Mouse (Mus musculus) forebrain, embryonic 13.5 days (tissue): ENCODE results near the gene Ap1g1. TPM values are rescaled to one million over a fixed set of nuclear protein-coding genes. Genes with fewer than 3 reads are reported as not detected.

Experiments
- ATAC-seq: fragments of 200-750 bp; cut with Nextera tagmentation; 2 replicates; pipeline ENCODE4 v1.8.0; 2017
- H3K27ac ChIP-seq: fragments of 300-500 bp; sonication (generic); 2 replicates; pipeline ENCODE4 v1.5.1; 2015; ENCODE audit warnings: inconsistent platforms, mild to moderate bottlenecking, moderate library complexity
- H3K27me3 ChIP-seq: fragments of 300-500 bp; sonication (generic); 2 replicates; pipeline ENCODE4 v1.6.1; 2015; ENCODE audit warnings: mild to moderate bottlenecking, inconsistent platforms
- H3K36me3 ChIP-seq: fragments of 300-500 bp; sonication (generic); 2 replicates; pipeline ENCODE4 v1.6.1; 2015; ENCODE audit warnings: mild to moderate bottlenecking, inconsistent platforms; ENCODE audit not compliant: poor library complexity, severe bottlenecking
- H3K4me1 ChIP-seq: fragments of 300-500 bp; sonication (generic); 2 replicates; pipeline ENCODE4 v1.6.1; 2015; ENCODE audit warnings: inconsistent platforms
- H3K4me2 ChIP-seq: fragments of 300-500 bp; sonication (generic); 2 replicates; pipeline ENCODE4 v1.6.1; 2015; ENCODE audit warnings: inconsistent platforms, mild to moderate bottlenecking, moderate library complexity
- H3K4me3 ChIP-seq: fragments of 300-500 bp; sonication (generic); 2 replicates; pipeline ENCODE4 v1.5.1; 2015; ENCODE audit warnings: mild to moderate bottlenecking, inconsistent platforms
- H3K9ac ChIP-seq: fragments of 300-500 bp; sonication (generic); 2 replicates; pipeline ENCODE4 v1.6.1; 2015; ENCODE audit warnings: mild to moderate bottlenecking, inconsistent platforms
- H3K9me3 ChIP-seq: fragments of 300-500 bp; sonication (generic); replicated peaks from 2 replicates; pipeline ENCODE4 v1.6.1; 2016; ENCODE audit warnings: inconsistent platforms
- WGBS: fragments of 180-500 bp; shearing (Covaris S2); methylation state at CpG from one replicate; pipeline ENCODE4 v1.1.7; 2015; 5-methylcytosine and 5-hydroxymethylcytosine counted together
- polyA plus RNA-seq: library from polyadenylated mRNA; unstranded; fragments of >200 nt; fragmentation: Nextera tagmentation; extraction: Ambion mirVana; gene quantifications from 2 replicates; pipeline ENCODE4 v1.2.1, GENCODE M21; 2015

Ap1g1 gene
- 45.7 and 50.6 TPM in 2 replicates for polyA plus RNA-seq

- WGBS: under 1% methylated on average over 63 of the region's 64 CpGs
- ATAC-seq: peak; percentile 100
Measured at GRCm38 (mm10) chr8:109778280-109778977, at the start of gene Ap1g1. Gene Ap1g1 (plus strand): TSS chr8:109778554.

GRCm38 (mm10) chr8:109731012-109731411 lies 47.3 kb upstream of the Ap1g1 start:
- no peak for ATAC-seq
- WGBS: 90% methylated on average over 3 of the region's 3 CpGs
- no peak overlapping the region for H3K4me3 ChIP-seq
- H3K9me3 ChIP-seq: no peaks in the 10 kb centered on the region
- H3K4me2 ChIP-seq: no peak overlapping the region
- H3K4me1 ChIP-seq: peaks cover 5% of the 10 kb centered on the region; the same call in 1 of the 2 replicates
- H3K36me3 ChIP-seq: peaks cover 85% of the 10 kb centered on the region
- no peaks in the 10 kb centered on the region for H3K27me3 ChIP-seq
- no peak overlapping the region for H3K9ac ChIP-seq
- no peak overlapping the region for H3K27ac ChIP-seq

More at GRCm38 (mm10) chr8:109778280-109778977, at the start of gene Ap1g1:
- no peaks in the 10 kb centered on the region for H3K9me3 ChIP-seq
- peak within 1 kb of the TSS; percentile 98 for H3K4me3 ChIP-seq
- peaks cover 23% of the 10 kb centered on the region for H3K27me3 ChIP-seq
- H3K9ac ChIP-seq: peak within 1 kb of the TSS; percentile 96
- H3K4me2 ChIP-seq: peak within 1 kb of the TSS; percentile 91
- peak within 1 kb of the TSS; percentile 97 for H3K27ac ChIP-seq
- H3K36me3 ChIP-seq: no peaks in the 10 kb centered on the region
- peaks cover 17% of the 10 kb centered on the region for H3K4me1 ChIP-seq

GRCm38 (mm10) chr8:109734018-109734417 lies 44.3 kb upstream of the Ap1g1 start:
- 89% methylated on average over 3 of the region's 3 CpGs for WGBS
- Histone ChIP-seq H3K4me1 (peaks cover 15% of the 10 kb centered on the region), H3K9ac (no peak overlapping the region), H3K4me2 (no peak overlapping the region), H3K27me3 (no peaks in the 10 kb centered on the region), H3K9me3 (no peaks in the 10 kb centered on the region), H3K36me3 (peaks cover 58% of the 10 kb centered on the region), H3K4me3 (no peak overlapping the region), H3K27ac (no peak overlapping the region)
- ATAC-seq: no peak

GRCm38 (mm10) chr8:109736819-109737218 lies 41.5 kb upstream of the Ap1g1 start:
- Histone ChIP-seq H3K36me3 (peaks cover 31% of the 10 kb centered on the region), H3K9ac (peak overlapping the region; percentile 99), H3K9me3 (no peaks in the 10 kb centered on the region), H3K27me3 (no peaks in the 10 kb centered on the region), H3K4me2 (peak overlapping the region; percentile 95), H3K27ac (no peak overlapping the region), H3K4me1 (peaks cover 15% of the 10 kb centered on the region), H3K4me3 (peak overlapping the region; percentile 98)
- 4% methylated on average over 8 of the region's 8 CpGs for WGBS
- no peak for ATAC-seq

GRCm38 (mm10) chr8:109737237-109738048 lies 40.9 kb upstream of the Ap1g1 start, which contains the start of gene Atxn1l:
Gene Atxn1l (minus strand): TSS chr8:109737739.
- peaks cover 25% of the 10 kb centered on the region for H3K36me3 ChIP-seq
- WGBS: under 1% methylated on average over 49 of the region's 59 CpGs
- H3K27ac ChIP-seq: peak within 1 kb of the TSS; percentile 44; the same call in 1 of the 2 replicates
- H3K4me1 ChIP-seq: peaks cover 15% of the 10 kb centered on the region
- peak within 1 kb of the TSS; percentile 98 for H3K4me3 ChIP-seq
- peak; percentile 86 for ATAC-seq
- H3K9me3 ChIP-seq: no peaks in the 10 kb centered on the region
- H3K27me3 ChIP-seq: no peaks in the 10 kb centered on the region
- H3K4me2 ChIP-seq: peak within 1 kb of the TSS; percentile 95
- H3K9ac ChIP-seq: peak within 1 kb of the TSS; percentile 99

- Histone ChIP-seq H3K4me3 (peak overlapping the region; percentile 98), H3K4me2 (peak overlapping the region; percentile 95), H3K9ac (peak overlapping the region; percentile 99; the same call in 1 of the 2 replicates), H3K4me1 (peaks cover 15% of the 10 kb centered on the region), H3K27ac (no peak overlapping the region), H3K36me3 (peaks cover 19% of the 10 kb centered on the region), H3K27me3 (no peaks in the 10 kb centered on the region), H3K9me3 (no peaks in the 10 kb centered on the region)
- 85% methylated on average over 1 of the region's 1 CpGs for WGBS
- 0 out of 2 replicates have a peak, but pooled peaks have one; percentile 10 for ATAC-seq
Measured at GRCm38 (mm10) chr8:109738049-109738380, 40.3 kb upstream of the Ap1g1 start.

GRCm38 (mm10) chr8:109747468-109748199 lies 30.7 kb upstream of the Ap1g1 start:
- Histone ChIP-seq H3K9me3 (no peaks in the 10 kb centered on the region), H3K4me3 (no peak overlapping the region), H3K4me2 (no peak overlapping the region), H3K9ac (no peak overlapping the region), H3K27ac (no peak overlapping the region), H3K4me1 (no peaks in the 10 kb centered on the region), H3K27me3 (no peaks in the 10 kb centered on the region), H3K36me3 (no peaks in the 10 kb centered on the region)
- no peak for ATAC-seq
- 83% methylated on average over 12 of the region's 12 CpGs for WGBS

- no peak overlapping the region for H3K4me2 ChIP-seq
- H3K36me3 ChIP-seq: no peaks in the 10 kb centered on the region
- no peak overlapping the region for H3K4me3 ChIP-seq
- no peaks in the 10 kb centered on the region for H3K27me3 ChIP-seq
- H3K9ac ChIP-seq: no peak overlapping the region
- H3K4me1 ChIP-seq: no peaks in the 10 kb centered on the region
- no peak for ATAC-seq
- no peaks in the 10 kb centered on the region for H3K9me3 ChIP-seq
- H3K27ac ChIP-seq: no peak overlapping the region
- 61% methylated on average over 5 of the region's 5 CpGs for whole genome bisulfite sequencing
Measured at GRCm38 (mm10) chr8:109750274-109750673, 28.1 kb upstream of the Ap1g1 start.

- H3K27ac ChIP-seq: no peak overlapping the region
- no peaks in the 10 kb centered on the region for H3K27me3 ChIP-seq
- H3K4me1 ChIP-seq: no peaks in the 10 kb centered on the region
- H3K9ac ChIP-seq: no peak overlapping the region
- no peak overlapping the region for H3K4me2 ChIP-seq
- H3K36me3 ChIP-seq: no peaks in the 10 kb centered on the region
- no peaks in the 10 kb centered on the region for H3K9me3 ChIP-seq
- no peak for ATAC-seq
- H3K4me3 ChIP-seq: no peak overlapping the region
- 78% methylated on average over 12 of the region's 12 CpGs for WGBS
Measured at GRCm38 (mm10) chr8:109750699-109751098, 27.7 kb upstream of the Ap1g1 start.

- H3K36me3 ChIP-seq: no peaks in the 10 kb centered on the region
- H3K4me2 ChIP-seq: no peak overlapping the region
- H3K4me3 ChIP-seq: no peak overlapping the region
- no peak for ATAC-seq
- H3K4me1 ChIP-seq: no peaks in the 10 kb centered on the region
- no peak overlapping the region for H3K9ac ChIP-seq
- WGBS: 93% methylated on average over 20 of the region's 20 CpGs
- H3K27ac ChIP-seq: no peak overlapping the region
- H3K9me3 ChIP-seq: no peaks in the 10 kb centered on the region
- H3K27me3 ChIP-seq: no peaks in the 10 kb centered on the region
Measured at GRCm38 (mm10) chr8:109751731-109752485, 26.4 kb upstream of the Ap1g1 start.

GRCm38 (mm10) chr8:109754696-109755095 lies 23.7 kb upstream of the Ap1g1 start:
- H3K9ac ChIP-seq: no peak overlapping the region
- WGBS: 89% methylated on average over 8 of the region's 8 CpGs
- H3K4me2 ChIP-seq: no peak overlapping the region
- no peak overlapping the region for H3K4me3 ChIP-seq
- H3K4me1 ChIP-seq: no peaks in the 10 kb centered on the region
- H3K36me3 ChIP-seq: no peaks in the 10 kb centered on the region
- H3K9me3 ChIP-seq: no peaks in the 10 kb centered on the region
- no peak overlapping the region for H3K27ac ChIP-seq
- no peaks in the 10 kb centered on the region for H3K27me3 ChIP-seq
- ATAC-seq: no peak
